Mouse (Mus musculus): ENCODE results near the gene 9630041A04Rik. TPM values are rescaled to one million over a fixed set of nuclear protein-coding genes. Genes with fewer than 3 reads are reported as not detected.

The 9630041A04Rik gene
- 0.26 and 0.30 TPM in 2 replicates for polyA plus RNA-seq (2015; fragmentation: Nextera tagmentation; extraction: Ambion mirVana)

- H3K4me3 ChIP-seq = peak within 1 kb of the TSS; percentile 14; the same call in 1 of the 2 replicates
- ATAC-seq (ENCODE audit: low FRiP score, low read depth) = peak; percentile 61
- no peaks in the 10 kb centered on the region for H3K9me3 ChIP-seq
- H3K4me2 ChIP-seq = peak within 1 kb of the TSS; percentile 35
- H3K4me1 ChIP-seq (replicated peaks) = peaks cover 20% of the 10 kb centered on the region
- 0 out of 2 replicates have a peak, but pooled peaks cover 5% of the 10 kb centered on the region for H3K27me3 ChIP-seq
- WGBS = 65% methylated on average over 15 of the region's 15 CpGs
- H3K27ac ChIP-seq (replicated peaks) = peak within 1 kb of the TSS; percentile 67
- H3K9ac ChIP-seq = no peak within 1 kb of the TSS
- H3K36me3 ChIP-seq = no peaks in the 10 kb centered on the region
Measured at GRCm38 (mm10) chr9:101861596-101862471, at the start of gene 9630041A04Rik. Gene 9630041A04Rik (plus strand): TSS chr9:101861841.

DNA sequence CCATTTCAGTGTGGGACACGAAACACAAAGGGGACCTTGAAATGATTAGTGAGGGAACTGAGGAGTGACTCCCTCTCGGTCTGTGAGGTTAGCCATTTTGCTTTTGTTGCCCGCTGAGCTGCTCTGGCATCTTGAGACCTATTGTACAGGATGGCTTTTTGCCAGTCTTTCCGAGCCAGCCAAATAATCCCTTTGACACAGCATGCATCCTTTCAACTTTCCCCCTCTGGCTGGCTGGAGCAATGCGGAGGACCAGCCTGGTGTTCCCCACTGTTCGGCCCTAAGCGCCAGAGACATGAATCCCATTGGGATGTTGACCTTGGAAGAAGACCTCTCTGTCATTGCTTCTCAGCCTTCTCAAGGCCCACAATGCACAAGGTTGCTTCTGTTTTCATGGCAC is 37.7 kb upstream of the 9630041A04Rik start:
- H3K27me3 ChIP-seq = no peaks in the 10 kb centered on the region
- H3K4me1 ChIP-seq (replicated peaks) = no peaks in the 10 kb centered on the region
- WGBS = 41% methylated on average over 7 of the region's 7 CpGs
- no peaks in the 10 kb centered on the region for H3K9me3 ChIP-seq
- peak; percentile 19; the same call in 1 of the 2 replicates for ATAC-seq (ENCODE audit: low FRiP score, low read depth)
- no peaks in the 10 kb centered on the region for H3K36me3 ChIP-seq
- no peak overlapping the region for H3K27ac ChIP-seq (replicated peaks)
- H3K4me2 ChIP-seq = no peak overlapping the region
- no peak overlapping the region for H3K9ac ChIP-seq
- H3K4me3 ChIP-seq = no peak overlapping the region

GRCm38 (mm10) chr9:101825626-101826025 is 36.0 kb upstream of the 9630041A04Rik start:
- Histone ChIP-seq H3K4me2 (no peak overlapping the region), H3K4me3 (no peak overlapping the region), H3K9me3 (no peaks in the 10 kb centered on the region), H3K4me1 (replicated peaks) (no peaks in the 10 kb centered on the region), H3K36me3 (no peaks in the 10 kb centered on the region), H3K27me3 (no peaks in the 10 kb centered on the region), H3K9ac (no peak overlapping the region), H3K27ac (replicated peaks) (no peak overlapping the region)
- no peak for ATAC-seq (ENCODE audit: low FRiP score, low read depth)
- 91% methylated on average over 8 of the region's 8 CpGs for whole genome bisulfite sequencing

- Histone ChIP-seq H3K27ac (replicated peaks) (no peak overlapping the region), H3K27me3 (no peaks in the 10 kb centered on the region), H3K4me2 (no peak overlapping the region), H3K4me3 (no peak overlapping the region), H3K9ac (no peak overlapping the region), H3K36me3 (no peaks in the 10 kb centered on the region), H3K9me3 (no peaks in the 10 kb centered on the region), H3K4me1 (replicated peaks) (no peaks in the 10 kb centered on the region)
- WGBS = 75% methylated on average over 2 of the region's 2 CpGs
- no peak for ATAC-seq (ENCODE audit: low FRiP score, low read depth)
Measured at GRCm38 (mm10) chr9:101833619-101834018, 28.0 kb upstream of the 9630041A04Rik start.

DNA sequence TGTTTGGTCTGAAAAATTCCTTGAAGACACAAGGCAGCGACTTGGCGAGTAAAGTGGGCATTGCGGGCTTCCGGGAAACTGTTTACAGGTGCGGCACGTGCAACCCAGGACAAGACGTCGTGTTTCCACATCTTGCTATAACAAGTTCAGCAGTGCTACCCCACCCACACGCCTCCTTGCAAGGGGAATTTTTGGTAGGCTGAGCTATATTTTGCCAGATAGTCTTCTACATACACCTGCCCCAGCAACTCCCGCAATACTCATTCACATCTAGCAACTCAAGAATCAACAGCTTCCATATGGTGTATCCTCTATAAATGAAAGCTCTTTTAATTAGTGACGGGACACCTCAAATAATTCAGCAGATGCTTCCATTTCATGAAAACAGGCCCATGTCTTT is 20.5 kb upstream of the 9630041A04Rik start:
- H3K27ac ChIP-seq (replicated peaks) = no peak overlapping the region
- H3K9ac ChIP-seq = no peak overlapping the region
- no peaks in the 10 kb centered on the region for H3K9me3 ChIP-seq
- ATAC-seq (ENCODE audit: low FRiP score, low read depth) = no peak
- no peaks in the 10 kb centered on the region for H3K36me3 ChIP-seq
- 94% methylated on average over 11 of the region's 11 CpGs for WGBS
- H3K27me3 ChIP-seq = no peaks in the 10 kb centered on the region
- H3K4me1 ChIP-seq (replicated peaks) = no peaks in the 10 kb centered on the region
- no peak overlapping the region for H3K4me2 ChIP-seq
- no peak overlapping the region for H3K4me3 ChIP-seq

DNA sequence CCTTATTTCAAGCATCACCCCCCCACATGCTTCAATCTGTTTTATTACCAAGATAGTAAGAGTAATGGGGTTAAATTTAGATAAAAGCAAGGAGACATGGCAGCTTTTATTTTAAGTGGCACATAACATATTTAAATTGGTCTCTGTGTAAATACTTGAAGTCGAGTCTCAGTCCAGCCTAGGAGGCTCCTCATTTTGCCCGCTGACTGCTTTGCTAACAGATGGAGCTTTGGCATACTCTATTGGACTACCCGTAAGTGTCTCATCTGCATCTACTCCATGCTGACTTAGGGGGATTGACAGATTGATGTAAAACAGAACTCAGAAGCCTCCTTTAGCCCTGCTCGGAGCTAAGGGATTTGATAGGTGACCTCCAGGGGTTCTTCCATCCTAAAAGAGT is 17.7 kb upstream of the 9630041A04Rik start:
- no peak overlapping the region for H3K4me3 ChIP-seq
- no peaks in the 10 kb centered on the region for H3K27me3 ChIP-seq
- no peaks in the 10 kb centered on the region for H3K36me3 ChIP-seq
- no peak overlapping the region for H3K4me2 ChIP-seq
- no peak overlapping the region for H3K9ac ChIP-seq
- WGBS = 79% methylated on average over 4 of the region's 4 CpGs
- no peak for ATAC-seq (ENCODE audit: low FRiP score, low read depth)
- no peaks in the 10 kb centered on the region for H3K4me1 ChIP-seq (replicated peaks)
- no peak overlapping the region for H3K27ac ChIP-seq (replicated peaks)
- no peaks in the 10 kb centered on the region for H3K9me3 ChIP-seq

GRCm38 (mm10) chr9:101845691-101846090 is 15.9 kb upstream of the 9630041A04Rik start:
- no peaks in the 10 kb centered on the region for H3K36me3 ChIP-seq
- H3K9ac ChIP-seq = no peak overlapping the region
- no peaks in the 10 kb centered on the region for H3K27me3 ChIP-seq
- no peaks in the 10 kb centered on the region for H3K4me1 ChIP-seq (replicated peaks)
- no peaks in the 10 kb centered on the region for H3K9me3 ChIP-seq
- ATAC-seq (ENCODE audit: low FRiP score, low read depth) = no peak
- H3K27ac ChIP-seq (replicated peaks) = no peak overlapping the region
- 84% methylated on average over 6 of the region's 6 CpGs for WGBS
- H3K4me2 ChIP-seq = no peak overlapping the region
- H3K4me3 ChIP-seq = no peak overlapping the region

- H3K27ac ChIP-seq (replicated peaks) = peak overlapping the region; percentile 67
- ATAC-seq (ENCODE audit: low FRiP score, low read depth) = peak; percentile 87
- WGBS = 18% methylated on average over 12 of the region's 12 CpGs
- peaks cover 20% of the 10 kb centered on the region for H3K4me1 ChIP-seq (replicated peaks)
- no peak overlapping the region for H3K9ac ChIP-seq
- peak overlapping the region; percentile 35 for H3K4me2 ChIP-seq
- H3K36me3 ChIP-seq = no peaks in the 10 kb centered on the region
- H3K4me3 ChIP-seq = peak overlapping the region; percentile 14; the same call in 1 of the 2 replicates
- 0 out of 2 replicates have a peak, but pooled peaks cover 5% of the 10 kb centered on the region for H3K27me3 ChIP-seq
- no peaks in the 10 kb centered on the region for H3K9me3 ChIP-seq
Measured at GRCm38 (mm10) chr9:101862481-101863065, 932 bp downstream of the 9630041A04Rik start.

- H3K4me2 ChIP-seq = peak overlapping the region; percentile 35
- no peak overlapping the region for H3K9ac ChIP-seq
- H3K4me3 ChIP-seq = no peak overlapping the region
- WGBS = 54% methylated on average over 5 of the region's 5 CpGs
- no peaks in the 10 kb centered on the region for H3K9me3 ChIP-seq
- ATAC-seq (ENCODE audit: low FRiP score, low read depth) = peak; percentile 35; the same call in 1 of the 2 replicates
- peaks cover 20% of the 10 kb centered on the region for H3K4me1 ChIP-seq (replicated peaks)
- H3K36me3 ChIP-seq = no peaks in the 10 kb centered on the region
- H3K27ac ChIP-seq (replicated peaks) = peak overlapping the region; percentile 67
- 0 out of 2 replicates have a peak, but pooled peaks cover 5% of the 10 kb centered on the region for H3K27me3 ChIP-seq
Measured at GRCm38 (mm10) chr9:101863130-101863529, 1.5 kb downstream of the 9630041A04Rik start.

GRCm38 (mm10) chr9:101868593-101868992 is 7.0 kb downstream of the 9630041A04Rik start:
- H3K9me3 ChIP-seq = no peaks in the 10 kb centered on the region
- no peak overlapping the region for H3K4me2 ChIP-seq
- H3K27ac ChIP-seq (replicated peaks) = no peak overlapping the region
- H3K36me3 ChIP-seq = no peaks in the 10 kb centered on the region
- H3K4me3 ChIP-seq = no peak overlapping the region
- 93% methylated on average over 6 of the region's 6 CpGs for WGBS
- ATAC-seq (ENCODE audit: low FRiP score, low read depth) = no peak
- no peaks in the 10 kb centered on the region for H3K4me1 ChIP-seq (replicated peaks)
- H3K27me3 ChIP-seq = 0 out of 2 replicates have a peak, but pooled peaks cover 5% of the 10 kb centered on the region
- no peak overlapping the region for H3K9ac ChIP-seq

DNA sequence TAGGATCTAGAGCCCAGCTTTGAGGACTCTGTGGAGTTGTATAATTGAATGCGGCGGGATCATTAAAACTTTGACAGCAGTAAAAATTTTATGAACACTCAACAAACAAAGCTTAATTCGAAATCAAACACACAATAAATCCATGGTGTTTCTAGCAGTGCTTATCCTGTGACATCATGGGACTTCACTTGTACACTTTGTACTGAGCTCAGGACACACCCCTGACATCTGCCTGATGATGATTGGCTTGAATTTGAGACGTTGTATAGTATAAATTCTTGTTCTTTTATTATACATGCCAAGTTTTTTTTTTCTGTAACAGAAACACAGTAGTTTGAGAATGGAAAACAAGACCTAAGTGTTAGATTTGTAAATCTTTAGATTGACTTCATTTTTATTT is 8.4 kb downstream of the 9630041A04Rik start:
- H3K9ac ChIP-seq = no peak overlapping the region
- H3K4me1 ChIP-seq (replicated peaks) = no peaks in the 10 kb centered on the region
- H3K4me2 ChIP-seq = no peak overlapping the region
- H3K36me3 ChIP-seq = no peaks in the 10 kb centered on the region
- ATAC-seq (ENCODE audit: low FRiP score, low read depth) = no peak
- 85% methylated on average over 4 of the region's 4 CpGs for WGBS
- H3K27ac ChIP-seq (replicated peaks) = no peak overlapping the region
- H3K27me3 ChIP-seq = no peaks in the 10 kb centered on the region
- no peaks in the 10 kb centered on the region for H3K9me3 ChIP-seq
- H3K4me3 ChIP-seq = no peak overlapping the region

GRCm38 (mm10) chr9:101875306-101875705 is 13.7 kb downstream of the 9630041A04Rik start:
- Histone ChIP-seq H3K36me3 (no peaks in the 10 kb centered on the region), H3K9me3 (no peaks in the 10 kb centered on the region), H3K9ac (no peak overlapping the region), H3K4me2 (no peak overlapping the region), H3K4me1 (replicated peaks) (no peaks in the 10 kb centered on the region), H3K27me3 (no peaks in the 10 kb centered on the region), H3K4me3 (no peak overlapping the region), H3K27ac (replicated peaks) (no peak overlapping the region)
- ATAC-seq (ENCODE audit: low FRiP score, low read depth) = no peak
- WGBS = 91% methylated on average over 1 of the region's 1 CpGs

Data from hindbrain, embryonic 15.5 days (tissue).